Mouse (Mus musculus) midbrain, embryonic 13.5 days (tissue): ENCODE measurements around the gene Pum2. TPM values are rescaled to one million over a fixed set of nuclear protein-coding genes. Genes with fewer than 3 reads are reported as not detected.
"Not testable (repeated sequence)": the region's sequence is repeated elsewhere in the genome, so short reads cannot be mapped to it uniquely, and the experiment has no call there.

ENCODE experiments used
- ATAC-seq: fragments of 200-750 bp; cut with Nextera tagmentation; 2 replicates; pipeline ENCODE4 v1.8.0; 2017; ENCODE audit warnings: mild to moderate bottlenecking, moderate TSS enrichment, moderate library complexity
- H3K27ac ChIP-seq: fragments of 300-500 bp; sonication (generic); 2 replicates; pipeline ENCODE4 v1.5.1; 2015; ENCODE audit warnings: inconsistent platforms, mild to moderate bottlenecking, moderate library complexity
- H3K27me3 ChIP-seq: fragments of 300-500 bp; sonication (generic); 2 replicates; pipeline ENCODE4 v1.6.1; 2015; ENCODE audit warnings: mild to moderate bottlenecking, inconsistent platforms
- H3K36me3 ChIP-seq: fragments of 300-500 bp; sonication (generic); 2 replicates; pipeline ENCODE4 v1.6.1; 2015; ENCODE audit warnings: mild to moderate bottlenecking, inconsistent platforms
- H3K4me1 ChIP-seq: fragments of 300-500 bp; sonication (generic); replicated peaks from 2 replicates; pipeline ENCODE4 v1.6.1; 2015; ENCODE audit warnings: inconsistent platforms
- H3K4me2 ChIP-seq: fragments of 300-500 bp; sonication (generic); replicated peaks from 2 replicates; pipeline ENCODE4 v1.6.1; 2015; ENCODE audit warnings: moderate library complexity, mild to moderate bottlenecking, inconsistent platforms
- H3K4me3 ChIP-seq: fragments of 300-500 bp; sonication (generic); replicated peaks from 2 replicates; pipeline ENCODE4 v1.5.1; 2015; ENCODE audit warnings: mild to moderate bottlenecking, inconsistent platforms
- H3K9ac ChIP-seq: fragments of 300-500 bp; sonication (generic); replicated peaks from 2 replicates; pipeline ENCODE4 v1.6.1; 2015; ENCODE audit warnings: mild to moderate bottlenecking, inconsistent platforms
- H3K9me3 ChIP-seq: fragments of 300-500 bp; sonication (generic); 2 replicates; pipeline ENCODE4 v1.6.1; 2016; ENCODE audit warnings: mild to moderate bottlenecking, inconsistent platforms
- WGBS: fragments of 180-500 bp; shearing (Covaris S2); methylation state at CpG from one replicate; pipeline ENCODE4 v1.1.7; 2015; 5-methylcytosine and 5-hydroxymethylcytosine counted together
- polyA plus RNA-seq: library from polyadenylated mRNA; unstranded; fragments of >200 nt; fragmentation: Nextera tagmentation; extraction: Ambion mirVana; gene quantifications from 2 replicates; pipeline ENCODE4 v1.2.1, GENCODE M21; 2015

Pum2 gene
- polyA plus RNA-seq, 1 experiment from 2014 or later: 58.6 TPM

DNA sequence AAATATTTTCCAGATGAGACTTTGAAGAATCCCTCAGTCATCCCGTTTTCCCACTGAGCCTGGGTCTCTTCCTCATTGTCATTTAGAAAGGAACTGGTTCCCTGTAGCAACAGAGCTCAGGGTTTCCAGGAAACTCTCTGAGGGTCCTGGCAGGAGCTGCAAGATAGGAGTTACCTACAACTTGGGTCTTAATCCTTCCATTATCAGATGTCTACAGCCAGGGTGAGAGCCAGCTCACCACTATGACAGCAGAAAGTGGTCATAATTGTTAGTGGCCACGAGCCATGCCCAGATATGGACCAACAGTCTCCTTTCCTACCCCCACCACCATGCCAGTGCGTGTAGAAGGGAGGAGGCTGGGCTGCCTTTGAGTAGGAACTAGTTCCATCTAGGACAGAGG lies 23.9 kb upstream of the Pum2 start:
- not testable (repeated sequence) for ATAC-seq

DNA sequence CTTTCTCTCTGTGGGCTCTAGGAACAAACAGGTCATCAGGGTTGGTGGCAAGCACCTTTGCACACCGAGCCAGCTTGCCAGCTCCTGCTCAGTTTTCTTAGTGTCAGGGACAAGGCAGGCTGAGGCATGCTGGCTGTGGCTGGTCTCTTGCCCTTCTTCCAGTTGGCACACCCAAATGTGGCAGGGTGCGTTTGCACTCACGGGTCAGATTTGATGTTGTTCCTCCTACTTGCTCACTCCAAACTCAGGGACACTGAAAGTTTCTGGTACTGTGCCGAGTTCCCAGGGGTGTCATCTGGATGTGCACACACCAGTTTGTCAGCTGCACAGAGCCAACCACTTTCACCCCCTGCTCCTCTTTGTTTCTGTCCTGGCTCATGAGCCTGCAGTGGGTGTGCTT lies 17.3 kb upstream of the Pum2 start:
- no peak for ATAC-seq
- H3K36me3 ChIP-seq: no peaks in the 10 kb centered on the region
- H3K4me1 ChIP-seq: no peaks in the 10 kb centered on the region
- H3K27ac ChIP-seq: no peak overlapping the region
- no peaks in the 10 kb centered on the region for H3K9me3 ChIP-seq
- no peak overlapping the region for H3K4me3 ChIP-seq
- no peak overlapping the region for H3K4me2 ChIP-seq
- no peaks in the 10 kb centered on the region for H3K27me3 ChIP-seq
- no peak overlapping the region for H3K9ac ChIP-seq
- WGBS: 87% methylated on average over 4 of the region's 4 CpGs

More for the DNA sequence above, 23.9 kb upstream of the Pum2 start:
- H3K36me3 ChIP-seq, H3K27me3 ChIP-seq, H3K4me3 ChIP-seq, H3K4me2 ChIP-seq, H3K9me3 ChIP-seq, H3K4me1 ChIP-seq, H3K27ac ChIP-seq, H3K9ac ChIP-seq: not testable (repeated sequence)
- WGBS: 55% methylated on average over 3 of the region's 3 CpGs

DNA sequence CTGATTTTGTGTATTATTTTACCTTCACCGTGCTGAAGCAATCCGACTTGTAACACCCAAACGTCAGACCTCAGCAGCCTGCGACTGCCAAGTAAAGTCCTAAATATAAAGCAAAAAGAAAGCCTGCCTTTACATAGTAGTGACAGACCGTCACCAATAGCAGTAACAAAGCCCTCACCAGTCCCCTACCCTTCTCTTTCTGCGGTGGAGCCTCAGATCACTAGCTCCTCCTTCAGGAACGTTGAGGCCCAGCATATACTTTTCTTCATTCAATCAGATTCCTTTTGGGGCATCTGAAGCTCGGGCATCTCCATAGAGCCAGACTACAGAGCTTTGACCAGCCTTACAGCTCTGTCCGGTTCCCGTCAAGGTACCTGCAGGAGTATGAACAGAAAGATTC lies 16.8 kb upstream of the Pum2 start:
- H3K9me3 ChIP-seq: no peaks in the 10 kb centered on the region
- H3K4me1 ChIP-seq: no peaks in the 10 kb centered on the region
- no peak overlapping the region for H3K27ac ChIP-seq
- no peak overlapping the region for H3K9ac ChIP-seq
- WGBS: 65% methylated on average over 10 of the region's 10 CpGs
- H3K4me2 ChIP-seq: no peak overlapping the region
- no peak for ATAC-seq
- no peak overlapping the region for H3K4me3 ChIP-seq
- H3K27me3 ChIP-seq: no peaks in the 10 kb centered on the region
- H3K36me3 ChIP-seq: no peaks in the 10 kb centered on the region

DNA sequence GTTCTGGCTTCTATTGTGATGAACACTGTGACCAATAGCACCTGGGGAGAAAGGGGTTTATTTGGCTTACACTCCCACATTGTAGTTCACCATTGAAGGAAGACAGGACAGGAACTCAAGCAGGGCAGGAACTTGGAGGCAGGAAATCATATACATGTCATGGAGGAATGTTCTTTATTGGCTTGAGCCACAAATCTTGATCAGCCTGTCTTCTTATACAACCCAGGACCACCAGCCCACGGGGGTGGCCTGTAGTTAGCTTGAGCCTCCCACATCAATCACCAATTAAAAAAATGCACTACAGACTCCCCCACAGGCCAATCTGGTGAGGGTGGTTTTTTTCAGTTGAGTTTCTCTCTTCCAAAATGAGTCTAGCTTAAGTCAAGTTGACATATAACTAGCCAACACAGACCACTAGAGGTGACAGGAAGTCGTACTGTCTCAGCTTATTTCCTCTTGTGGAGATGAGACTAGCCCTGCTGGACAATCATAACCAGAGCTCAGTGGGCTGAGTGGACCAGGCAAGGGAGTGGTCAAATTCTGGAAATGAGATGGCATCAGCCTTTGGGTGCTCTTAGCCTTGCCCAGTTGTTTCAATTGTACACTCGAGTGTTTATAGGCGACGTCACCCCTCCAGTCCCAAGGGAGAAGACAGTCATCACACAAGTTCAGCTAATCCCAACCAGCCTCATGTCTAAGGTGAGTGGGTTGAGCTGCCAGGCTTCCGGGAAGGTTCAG lies 16.1 kb upstream of the Pum2 start:
- H3K27ac ChIP-seq: no peak overlapping the region
- H3K4me1 ChIP-seq: no peaks in the 10 kb centered on the region
- no peaks in the 10 kb centered on the region for H3K27me3 ChIP-seq
- no peaks in the 10 kb centered on the region for H3K9me3 ChIP-seq
- H3K9ac ChIP-seq: no peak overlapping the region
- H3K4me2 ChIP-seq: no peak overlapping the region
- 93% methylated on average over 6 of the region's 6 CpGs for WGBS
- no peak for ATAC-seq
- no peaks in the 10 kb centered on the region for H3K36me3 ChIP-seq
- H3K4me3 ChIP-seq: no peak overlapping the region

DNA sequence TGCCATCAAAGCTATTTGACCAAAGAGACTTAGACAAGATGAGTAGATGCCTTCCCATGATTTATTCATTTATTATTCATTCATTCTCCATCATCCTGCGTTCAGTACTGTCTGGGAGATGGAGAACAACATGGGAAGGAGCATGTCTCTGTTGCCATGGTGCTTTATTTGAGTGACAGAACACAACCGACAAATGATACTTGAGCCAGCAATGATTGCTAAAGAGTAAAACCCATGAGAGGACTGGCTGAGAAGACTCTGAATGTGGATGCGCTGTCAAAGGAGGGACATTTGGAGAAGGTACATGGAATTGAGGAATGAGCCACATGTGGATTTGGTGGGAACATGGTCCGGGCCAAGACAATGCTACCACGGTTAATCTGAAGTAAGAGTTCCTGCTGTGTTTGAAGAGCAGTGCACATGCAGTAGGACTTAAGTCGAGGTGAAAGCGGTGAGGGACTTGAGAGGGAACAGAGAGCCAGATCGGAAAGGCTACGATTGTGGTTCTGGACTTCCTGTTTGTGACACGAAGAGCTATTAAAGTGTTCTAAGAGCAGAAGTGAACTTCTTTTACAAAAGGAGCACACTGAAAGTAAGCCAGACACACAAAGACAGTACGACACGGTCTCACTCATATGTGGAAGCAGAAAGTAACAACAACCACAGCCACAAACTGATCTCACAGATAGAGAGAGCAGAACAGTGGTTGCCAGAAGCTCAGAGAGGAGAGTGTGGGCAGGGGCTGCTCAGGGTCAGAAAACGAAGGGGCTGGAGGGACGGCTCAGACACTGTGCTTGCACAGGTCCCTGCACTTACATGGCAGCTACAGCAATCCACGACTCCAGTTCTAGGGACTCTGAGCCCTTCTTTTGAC lies 14.3 kb upstream of the Pum2 start:
- H3K27ac ChIP-seq: no peak overlapping the region
- ATAC-seq: no peak
- H3K9ac ChIP-seq: no peak overlapping the region
- WGBS: 88% methylated on average over 15 of the region's 15 CpGs
- H3K4me1 ChIP-seq: no peaks in the 10 kb centered on the region
- no peaks in the 10 kb centered on the region for H3K27me3 ChIP-seq
- no peaks in the 10 kb centered on the region for H3K9me3 ChIP-seq
- H3K4me2 ChIP-seq: no peak overlapping the region
- no peak overlapping the region for H3K4me3 ChIP-seq
- H3K36me3 ChIP-seq: no peaks in the 10 kb centered on the region

DNA sequence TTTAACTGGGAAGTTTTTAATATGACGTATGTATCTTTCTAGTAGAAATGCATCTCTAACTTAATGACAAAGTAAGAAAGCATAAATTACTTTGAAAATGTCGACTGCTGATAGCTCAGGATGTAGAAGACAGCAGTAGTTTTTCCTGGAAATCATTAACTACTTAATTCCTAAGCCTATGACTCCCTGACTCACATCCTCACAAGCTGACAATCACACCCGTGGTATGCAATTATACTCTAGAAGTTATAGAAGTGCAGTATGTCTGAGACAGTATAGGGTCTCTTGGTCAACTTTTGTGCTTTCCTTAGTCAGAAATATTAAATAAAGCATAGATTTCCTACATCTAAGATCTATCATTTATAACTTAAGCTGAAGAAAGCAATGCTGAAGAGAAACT lies 12.2 kb upstream of the Pum2 start:
- ATAC-seq: no peak
- Histone ChIP-seq H3K27me3 (no peaks in the 10 kb centered on the region), H3K9ac (no peak overlapping the region), H3K27ac (no peak overlapping the region), H3K4me3 (no peak overlapping the region), H3K9me3 (no peaks in the 10 kb centered on the region), H3K36me3 (no peaks in the 10 kb centered on the region), H3K4me2 (no peak overlapping the region), H3K4me1 (no peaks in the 10 kb centered on the region)
- 72% methylated on average over 3 of the region's 3 CpGs for WGBS

DNA sequence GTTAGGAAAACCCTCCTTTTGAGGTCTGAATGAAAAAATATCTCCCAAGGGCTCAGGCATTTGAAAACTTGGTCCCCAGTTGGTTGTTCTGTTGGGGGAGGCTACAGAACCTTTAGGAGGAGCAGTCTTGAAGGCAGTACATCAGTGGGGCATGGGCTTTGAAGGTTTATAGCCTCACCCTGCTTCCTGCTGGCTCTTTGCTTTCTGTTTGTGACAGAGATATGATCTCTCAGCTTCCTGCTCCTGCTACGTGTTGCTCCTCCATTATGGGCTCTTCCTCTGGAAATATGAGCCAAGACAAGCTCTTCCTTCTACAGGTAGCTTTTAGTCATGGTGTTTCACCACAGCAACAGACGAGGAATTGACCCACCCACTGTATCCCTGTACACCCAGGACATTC lies 11.8 kb upstream of the Pum2 start:
- Histone ChIP-seq H3K27ac (no peak overlapping the region), H3K4me1 (no peaks in the 10 kb centered on the region), H3K9me3 (no peaks in the 10 kb centered on the region), H3K27me3 (no peaks in the 10 kb centered on the region), H3K36me3 (no peaks in the 10 kb centered on the region), H3K9ac (no peak overlapping the region), H3K4me2 (no peak overlapping the region), H3K4me3 (no peak overlapping the region)
- no peak for ATAC-seq
- WGBS: 66% methylated on average over 2 of the region's 2 CpGs

DNA sequence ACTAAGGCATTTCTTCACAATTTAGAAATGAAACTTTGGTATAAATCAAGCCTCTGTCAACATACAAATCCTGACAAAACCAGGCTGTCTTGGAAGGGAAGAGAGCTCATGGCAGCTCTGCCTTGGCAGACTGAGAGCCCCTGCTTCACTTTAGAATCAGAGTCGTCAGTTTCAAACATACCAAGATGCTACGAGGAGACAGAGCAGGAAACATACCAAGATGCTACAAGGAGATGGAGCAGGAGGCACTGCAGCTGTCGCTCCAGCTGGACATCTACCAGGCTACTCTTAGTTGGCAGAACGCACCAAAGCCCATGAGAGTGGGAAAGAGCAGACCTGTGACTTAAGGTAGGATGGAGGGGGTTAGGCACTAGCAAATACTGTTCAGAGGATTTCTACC lies 11.2 kb upstream of the Pum2 start:
- ATAC-seq: no peak
- Histone ChIP-seq H3K4me3 (no peak overlapping the region), H3K9me3 (no peaks in the 10 kb centered on the region), H3K4me2 (no peak overlapping the region), H3K9ac (no peak overlapping the region), H3K36me3 (no peaks in the 10 kb centered on the region), H3K27me3 (no peaks in the 10 kb centered on the region), H3K4me1 (no peaks in the 10 kb centered on the region), H3K27ac (no peak overlapping the region)
- 80% methylated on average over 4 of the region's 4 CpGs for WGBS

DNA sequence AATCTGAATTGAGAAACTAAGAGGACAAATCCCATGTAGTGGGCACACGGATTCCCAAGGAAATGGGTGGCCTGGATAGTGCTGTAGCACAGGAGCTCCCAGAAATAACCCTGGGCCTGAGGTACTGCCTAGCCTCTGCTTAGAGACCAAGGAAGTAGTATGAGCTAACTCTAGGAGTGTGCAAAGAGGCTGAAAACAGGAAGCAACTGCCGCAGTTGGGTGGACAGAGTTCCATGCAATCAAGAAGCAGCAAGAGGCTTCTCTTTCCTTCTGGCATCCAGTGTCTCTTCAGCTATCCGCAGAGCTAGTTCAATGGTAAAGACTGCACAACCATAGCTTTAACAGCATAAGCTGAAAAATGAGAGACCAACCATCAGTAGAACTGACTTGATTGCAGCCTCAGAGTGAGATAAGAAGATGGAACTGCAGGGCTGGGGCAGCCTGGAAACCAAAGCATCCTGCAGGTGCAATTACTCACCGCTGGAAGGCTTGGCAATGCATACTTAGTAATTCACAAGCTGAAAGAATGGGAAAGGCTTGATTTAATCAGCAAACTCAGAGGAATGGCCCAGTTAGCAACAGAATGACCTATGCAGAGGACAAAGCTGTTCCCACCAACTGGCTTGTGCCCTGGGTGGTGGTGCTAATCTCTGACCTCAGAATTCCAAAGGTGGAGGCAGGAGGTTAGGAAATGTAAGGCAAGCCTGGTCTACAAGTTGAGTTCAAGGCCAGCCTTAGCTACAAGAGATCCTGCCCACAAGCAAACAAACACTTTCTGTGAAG lies 6.3 kb upstream of the Pum2 start:
- no peaks in the 10 kb centered on the region for H3K4me1 ChIP-seq
- no peak overlapping the region for H3K9ac ChIP-seq
- no peak overlapping the region for H3K27ac ChIP-seq
- H3K4me3 ChIP-seq: no peak overlapping the region
- H3K9me3 ChIP-seq: 0 out of 2 replicates have a peak, but pooled peaks cover 4% of the 10 kb centered on the region
- ATAC-seq: no peak
- H3K4me2 ChIP-seq: no peak overlapping the region
- no peaks in the 10 kb centered on the region for H3K36me3 ChIP-seq
- no peaks in the 10 kb centered on the region for H3K27me3 ChIP-seq
- WGBS: 90% methylated on average over 4 of the region's 4 CpGs

DNA sequence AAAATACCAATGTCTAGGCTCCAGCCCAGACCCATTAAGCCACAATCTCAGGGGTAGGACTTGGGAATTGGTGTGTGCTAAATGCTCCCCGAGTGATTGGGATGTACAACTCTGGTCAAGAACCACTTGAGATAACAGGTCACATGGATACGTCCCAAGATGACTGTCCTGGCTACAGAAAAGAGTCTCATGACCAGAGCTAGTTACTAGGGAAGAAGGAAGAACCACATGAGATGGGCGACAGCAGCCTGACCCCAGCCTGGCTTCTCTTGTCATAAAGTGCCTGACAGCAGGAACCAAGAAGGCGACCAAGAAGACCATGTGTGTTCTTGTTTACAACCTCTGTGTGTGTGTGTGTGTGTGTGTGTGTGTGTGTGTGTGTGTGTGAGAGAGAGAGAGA lies 4.5 kb upstream of the Pum2 start:
- Histone ChIP-seq H3K27me3 (no peaks in the 10 kb centered on the region), H3K4me1 (peaks cover 5% of the 10 kb centered on the region), H3K9me3 (0 out of 2 replicates have a peak, but pooled peaks cover 4% of the 10 kb centered on the region), H3K36me3 (no peaks in the 10 kb centered on the region), H3K4me3 (no peak overlapping the region), H3K4me2 (no peak overlapping the region), H3K27ac (no peak overlapping the region), H3K9ac (no peak overlapping the region)
- 85% methylated on average over 4 of the region's 4 CpGs for WGBS
- ATAC-seq: no peak

DNA sequence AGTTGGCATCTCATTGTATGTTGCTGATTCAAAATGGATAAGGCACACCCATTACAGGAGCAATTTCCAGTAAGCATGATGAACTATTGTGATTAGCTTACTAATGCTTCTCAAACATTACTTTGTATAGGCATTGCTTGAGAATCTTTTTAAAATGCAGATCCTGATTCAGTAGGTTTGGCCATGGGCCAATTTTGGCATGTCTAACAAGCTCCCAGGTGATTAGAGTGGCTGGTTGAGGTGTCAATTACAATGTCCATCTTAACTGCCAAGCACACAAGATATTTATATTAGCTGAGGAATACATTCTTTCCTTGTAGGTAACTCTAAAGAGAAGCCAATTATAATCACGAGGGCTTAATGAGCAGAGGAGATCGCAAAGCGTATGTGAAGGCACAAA lies 4.1 kb upstream of the Pum2 start:
- no peak for ATAC-seq

More for the DNA sequence above, 4.1 kb upstream of the Pum2 start:
- H3K27ac ChIP-seq: no peak overlapping the region
- peaks cover 5% of the 10 kb centered on the region for H3K4me1 ChIP-seq
- no peak overlapping the region for H3K9ac ChIP-seq
- no peak overlapping the region for H3K4me3 ChIP-seq
- H3K36me3 ChIP-seq: no peaks in the 10 kb centered on the region
- no peak overlapping the region for H3K4me2 ChIP-seq
- H3K9me3 ChIP-seq: 0 out of 2 replicates have a peak, but pooled peaks cover 4% of the 10 kb centered on the region
- H3K27me3 ChIP-seq: no peaks in the 10 kb centered on the region
- WGBS: 80% methylated on average over 3 of the region's 3 CpGs
